Mouse (Mus musculus) urinary bladder, postnatal 25 days (tissue): ENCODE data around the gene Slc25a53.
"Not testable (repeated sequence)": the region's sequence is repeated elsewhere in the genome, so short reads cannot be mapped to it uniquely, and the experiment has no call there.

Source experiments
- DNase-seq: peaks from one replicate; pipeline ENCODE4 v3.0.0; 2022; ENCODE audit warnings: low spot score

Gene Slc25a53

DNA sequence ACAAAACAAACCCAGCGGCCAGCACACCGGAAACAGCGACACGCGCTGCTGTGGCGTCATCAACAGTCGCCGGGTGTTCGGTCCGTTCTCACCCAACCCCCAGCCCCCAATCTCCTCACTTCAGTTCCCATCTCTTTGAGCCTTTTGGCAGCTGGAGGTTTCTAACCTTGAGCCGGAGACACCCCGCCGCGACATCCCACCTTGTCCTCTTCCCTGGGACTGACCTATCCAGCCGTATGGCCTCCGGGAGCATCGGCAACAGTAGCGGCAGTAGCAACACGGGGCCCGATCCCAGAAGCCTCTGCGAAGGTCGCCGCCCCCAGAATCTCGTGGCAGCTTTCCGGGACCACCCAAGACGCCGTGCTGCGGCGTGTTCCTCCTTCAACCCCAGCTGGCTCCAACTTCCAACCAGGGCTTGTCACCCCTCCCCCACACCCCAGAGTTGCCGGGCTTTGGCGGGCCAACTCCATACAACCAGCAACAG is at the start of gene Slc25a53:
Slc25a53 (minus strand) TSS at position 303 of the 484 bp plus-strand sequence.
- DNase-seq, result peak; percentile 75

DNA sequence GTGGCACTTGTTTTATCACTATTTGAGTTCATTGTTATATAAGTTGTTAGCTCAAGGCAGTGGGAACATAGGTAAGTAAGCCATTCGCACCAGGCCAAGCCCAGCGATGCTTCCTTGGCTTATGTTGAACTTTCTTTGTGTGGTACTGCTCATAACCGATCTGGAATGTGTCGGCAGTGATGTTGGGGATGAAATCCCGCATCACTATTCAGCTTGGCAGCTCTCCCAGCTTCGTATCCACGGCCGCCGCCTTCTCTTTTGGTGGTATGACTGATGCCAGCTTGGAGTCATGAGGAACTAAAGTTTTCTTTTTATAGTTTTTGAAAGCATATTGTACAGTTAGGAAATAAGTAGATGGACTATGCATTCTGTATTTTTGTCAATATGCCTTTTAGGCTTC is 25.1 kb upstream of the Slc25a53 start:
- no peak for DNase-seq

DNA sequence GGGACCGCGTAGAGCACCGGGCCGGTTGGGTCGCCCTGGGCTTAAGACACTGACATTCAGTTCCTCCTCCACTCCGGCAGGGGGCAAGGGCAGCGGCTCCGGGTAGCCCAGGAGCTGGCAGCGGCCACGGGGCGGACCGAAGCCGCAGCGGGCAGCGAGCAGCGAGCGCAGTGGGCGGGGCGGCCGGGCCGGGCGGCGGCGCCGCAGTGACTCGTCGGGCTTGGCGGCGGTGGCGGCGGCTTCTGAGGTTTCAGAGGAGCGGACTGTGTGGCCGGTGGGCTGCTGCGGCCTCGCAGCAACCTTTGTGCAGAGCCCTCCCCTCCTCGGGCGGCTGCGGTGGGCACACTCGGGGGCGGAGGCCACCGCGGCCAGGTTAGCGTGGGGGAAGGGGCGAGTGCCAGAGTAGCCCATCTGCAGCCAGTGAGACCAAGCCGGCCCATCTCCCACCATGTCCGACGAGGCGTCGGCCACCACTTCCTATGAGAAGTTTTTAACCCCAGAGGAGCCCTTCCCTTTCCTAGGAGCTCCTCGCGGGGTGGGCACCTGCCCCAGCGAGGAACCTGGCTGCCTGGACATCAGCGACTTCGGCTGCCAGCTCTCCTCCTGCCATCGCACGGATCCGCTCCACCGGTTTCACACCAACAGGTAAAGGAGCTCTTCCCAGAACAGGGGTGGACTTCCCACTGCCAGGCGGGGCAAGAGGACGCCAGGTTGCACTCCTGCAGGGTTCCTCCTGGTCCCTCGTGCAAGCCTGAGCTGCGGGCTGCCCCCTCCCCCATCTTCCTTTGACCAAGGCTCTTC is 11.5 kb upstream of the Slc25a53 start, which contains the start of gene Fam199x:
Fam199x (plus strand) TSS at position 170 of the 801 bp plus-strand sequence.
- DNase-seq, result peak; percentile 65

DNA sequence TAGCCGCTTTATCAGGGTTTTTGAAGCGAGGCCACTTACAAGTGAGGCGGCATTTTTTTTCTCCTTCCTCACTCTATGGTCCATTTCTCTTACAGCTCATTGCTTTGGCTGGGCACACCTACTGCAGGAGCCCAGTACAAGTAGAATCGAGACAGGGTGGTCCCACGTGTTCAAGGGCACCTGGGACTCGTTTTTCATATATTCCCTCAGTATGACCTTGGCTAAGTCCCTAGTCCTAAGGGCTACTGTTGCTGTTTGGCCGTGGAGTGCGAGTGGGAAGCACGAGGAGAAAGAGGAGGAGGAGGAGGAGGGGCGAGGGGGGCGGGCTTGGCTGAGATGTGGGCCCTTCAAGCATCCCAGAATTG is 10.9 kb upstream of the Slc25a53 start:
- DNase-seq, result no peak

DNA sequence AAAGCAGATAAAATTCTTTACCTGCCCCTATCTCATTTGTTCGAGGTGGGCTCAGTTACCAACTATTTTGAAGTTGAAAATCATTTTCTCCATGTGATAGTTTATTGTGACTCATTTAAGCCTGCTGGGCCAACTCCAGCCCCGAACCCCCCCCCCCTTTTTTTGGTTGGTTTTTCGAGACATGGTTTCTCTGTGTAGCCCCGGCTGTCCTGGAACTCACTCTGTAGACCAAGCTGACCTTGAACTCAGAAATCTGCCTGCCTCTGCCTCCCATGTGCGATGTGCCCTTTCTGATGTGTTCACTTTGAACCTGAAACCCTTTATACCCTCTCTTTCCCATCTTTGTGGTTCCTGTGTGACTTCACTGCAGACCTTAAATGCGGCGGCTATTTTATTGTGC is 400 bp upstream of the Slc25a53 start:
- no peak for DNase-seq

DNA sequence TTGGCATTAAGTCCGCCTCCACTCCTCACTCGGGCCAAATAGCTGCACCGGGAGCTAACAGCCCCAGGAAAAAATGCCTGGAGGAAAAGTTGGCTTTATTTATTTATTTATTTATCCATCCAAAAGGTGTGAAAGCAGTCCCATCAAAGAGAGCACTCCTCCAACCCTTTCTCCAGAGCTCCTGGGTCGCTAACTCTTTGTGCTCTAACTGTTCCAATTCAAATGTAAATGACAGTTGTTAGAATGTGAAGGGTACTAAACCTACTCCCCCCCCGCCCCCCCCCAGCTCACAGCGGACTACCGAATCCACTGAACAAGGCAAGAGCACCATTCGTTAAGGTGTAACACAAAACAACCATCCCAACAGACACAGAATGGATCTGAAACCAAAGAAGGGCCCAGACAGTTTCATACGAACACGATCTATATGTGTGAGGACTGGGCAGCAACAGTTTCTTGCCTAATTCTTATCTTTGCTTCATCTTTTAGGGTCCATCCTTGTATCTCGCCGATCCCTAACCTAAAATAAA is 567 bp downstream of the Slc25a53 start:
- DNase-seq, result no peak

DNA sequence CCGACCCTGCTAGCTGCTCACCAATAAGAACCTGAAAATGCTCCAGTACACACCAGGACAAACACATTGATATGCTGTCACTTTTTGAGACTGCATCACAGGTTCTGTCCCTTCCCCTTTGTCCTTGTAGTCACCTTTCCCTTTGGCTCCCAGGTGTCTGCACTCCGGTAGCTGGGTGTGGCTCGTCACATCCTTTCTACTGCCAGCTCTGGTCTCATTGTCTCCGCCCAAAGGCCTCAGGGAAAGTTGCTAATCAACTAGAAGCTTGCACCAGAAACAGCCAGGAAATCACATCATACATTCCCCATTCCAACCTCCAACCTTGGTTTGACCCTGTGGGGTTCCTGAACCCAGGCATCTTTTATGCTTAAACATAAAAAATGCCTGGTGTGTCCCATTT is 3.8 kb downstream of the Slc25a53 start:
- DNase-seq, result no peak

DNA sequence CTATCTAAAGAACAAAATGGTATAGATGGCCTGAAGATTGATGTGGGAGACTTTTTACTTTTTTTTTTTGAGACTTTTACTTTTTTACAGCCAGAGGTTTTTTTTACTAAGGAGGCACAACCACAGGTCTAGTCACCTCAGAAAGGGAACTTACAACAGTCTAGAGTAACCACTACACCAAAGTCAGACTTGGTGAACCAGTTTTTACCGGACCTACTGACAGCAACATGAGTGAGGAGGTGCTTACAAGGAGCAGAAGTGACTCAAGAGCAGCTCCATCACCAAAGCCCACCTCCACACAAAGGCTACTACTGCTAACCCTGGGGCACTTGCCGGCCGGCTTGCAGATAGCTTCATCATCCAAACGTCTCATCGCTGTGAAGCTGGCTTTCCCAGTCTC is 6.4 kb downstream of the Slc25a53 start:
- DNase-seq, result no peak

DNA sequence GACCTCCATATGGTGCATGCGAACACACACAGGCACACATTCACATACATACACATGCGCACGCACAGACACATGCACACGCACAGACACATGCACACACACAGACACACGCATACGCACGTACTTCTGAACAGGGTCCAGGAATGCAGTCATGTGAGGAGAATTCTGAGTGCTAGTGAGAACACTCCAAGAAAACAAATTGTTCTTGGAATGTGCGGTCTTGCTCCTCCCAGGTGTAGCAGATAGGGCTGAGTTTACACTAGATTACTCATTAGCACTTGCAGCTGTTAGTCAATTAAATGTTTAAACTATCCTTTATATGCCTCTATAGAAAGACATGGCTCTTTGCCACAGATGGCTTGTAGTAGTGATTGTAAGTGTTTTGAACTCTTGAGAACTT is 7.2 kb downstream of the Slc25a53 start:
- no peak for DNase-seq

DNA sequence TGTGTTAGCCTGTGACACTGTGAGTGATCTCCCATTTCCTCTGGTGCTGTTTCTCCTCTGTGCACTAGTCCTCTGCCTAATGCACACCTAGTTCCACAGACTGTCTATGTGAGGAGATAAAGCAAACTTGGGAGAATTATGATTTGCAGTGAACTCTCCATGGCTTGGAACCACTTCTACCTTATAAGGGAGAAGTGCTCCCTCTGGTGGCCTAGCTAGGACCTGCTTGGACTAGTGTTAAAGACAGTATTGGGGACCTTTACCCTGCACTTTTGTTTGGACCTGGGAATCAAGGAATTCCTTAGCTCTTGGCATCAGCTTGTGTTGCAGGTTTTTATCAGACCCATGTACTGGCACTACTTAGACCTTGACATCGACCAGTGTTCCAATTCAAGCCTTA is 18.8 kb downstream of the Slc25a53 start:
- peak; percentile 41 for DNase-seq

DNA sequence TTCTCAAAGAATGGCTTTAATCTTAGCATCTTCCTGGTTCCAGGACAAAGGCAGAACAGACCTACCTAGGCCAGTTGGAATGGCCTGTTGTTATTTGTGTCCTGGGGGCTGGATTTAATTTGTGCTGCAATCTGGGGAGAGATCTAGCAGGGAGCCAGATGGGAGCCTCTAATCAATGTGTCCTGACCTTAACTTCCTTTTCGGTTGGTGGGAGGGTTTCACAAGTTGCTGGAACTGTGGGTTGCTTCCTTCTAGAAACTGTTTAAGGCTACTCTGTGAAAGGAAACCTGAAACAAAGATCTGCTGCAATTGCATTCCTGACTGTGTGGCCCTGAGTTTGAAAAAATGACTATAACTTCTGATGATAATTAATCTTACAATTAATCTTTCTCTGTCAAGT is 20.4 kb downstream of the Slc25a53 start:
- DNase-seq, result no peak

DNA sequence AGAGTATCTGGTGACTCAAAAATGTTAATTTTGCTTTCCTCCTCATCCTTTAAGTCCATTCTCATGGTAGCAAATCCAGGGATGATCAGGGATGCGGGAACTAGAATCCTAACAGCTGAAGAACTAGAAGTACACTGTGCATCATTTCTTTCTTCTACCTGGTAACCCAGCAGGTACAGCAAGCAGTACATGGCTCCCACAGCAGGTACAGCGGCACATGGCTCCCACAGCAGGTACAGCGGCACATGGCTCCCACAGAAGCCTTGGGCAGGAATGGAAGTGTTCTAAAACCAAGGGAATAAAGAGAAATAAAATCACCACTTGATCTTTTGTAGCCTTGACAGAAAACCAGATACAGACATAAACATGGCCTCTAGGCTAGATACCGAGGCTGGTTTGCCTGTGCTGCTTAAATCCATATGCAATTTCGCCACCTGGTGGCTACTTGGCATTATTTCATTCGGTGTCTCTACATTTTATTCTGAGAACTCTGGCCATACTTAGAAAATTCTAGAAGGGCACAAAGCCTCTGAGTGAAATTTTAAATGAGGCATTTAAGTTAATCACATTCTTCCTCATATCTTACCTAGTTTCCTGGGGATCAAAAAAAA is 22.9 kb downstream of the Slc25a53 start:
- no peak for DNase-seq

DNA sequence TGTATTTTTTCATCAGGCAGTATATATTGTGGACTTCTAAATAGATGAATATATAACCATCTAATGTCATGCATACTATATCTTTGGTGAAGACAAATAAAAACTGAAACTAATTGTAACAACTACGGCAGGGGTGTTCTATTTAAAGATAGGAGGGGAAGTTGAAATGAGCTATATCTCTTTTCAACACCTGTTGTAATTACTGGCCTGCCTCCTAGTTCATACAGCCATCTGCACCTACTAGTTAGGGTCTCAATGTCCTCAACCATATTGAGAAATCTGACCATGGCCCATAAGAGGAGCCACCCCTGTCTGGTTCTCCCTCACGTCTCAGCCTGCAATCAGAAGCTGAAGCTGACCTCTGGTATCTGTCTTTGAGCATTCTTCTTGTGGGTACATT is 41.8 kb downstream of the Slc25a53 start:
- no peak for DNase-seq

DNA sequence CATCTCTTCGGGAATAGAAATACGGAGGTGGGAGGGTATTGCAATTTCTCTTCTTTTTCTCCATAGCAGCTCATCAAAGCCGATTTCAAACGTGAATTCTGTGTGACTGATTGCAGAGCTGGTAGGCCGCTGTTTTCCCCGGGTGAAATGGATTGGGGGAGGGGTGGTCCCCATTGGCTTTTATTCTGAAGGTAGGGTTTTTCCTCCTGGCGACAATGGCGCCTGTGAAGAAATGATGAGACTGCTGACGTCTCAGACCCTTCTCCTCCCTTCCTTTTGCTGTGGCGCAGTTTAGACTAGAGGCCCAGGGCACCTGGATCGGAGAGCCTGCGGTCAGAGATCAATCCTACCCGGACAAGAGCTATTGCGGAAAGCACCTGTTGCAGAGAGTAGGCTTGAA is 44.5 kb downstream of the Slc25a53 start:
- DNase-seq, result no peak

DNA sequence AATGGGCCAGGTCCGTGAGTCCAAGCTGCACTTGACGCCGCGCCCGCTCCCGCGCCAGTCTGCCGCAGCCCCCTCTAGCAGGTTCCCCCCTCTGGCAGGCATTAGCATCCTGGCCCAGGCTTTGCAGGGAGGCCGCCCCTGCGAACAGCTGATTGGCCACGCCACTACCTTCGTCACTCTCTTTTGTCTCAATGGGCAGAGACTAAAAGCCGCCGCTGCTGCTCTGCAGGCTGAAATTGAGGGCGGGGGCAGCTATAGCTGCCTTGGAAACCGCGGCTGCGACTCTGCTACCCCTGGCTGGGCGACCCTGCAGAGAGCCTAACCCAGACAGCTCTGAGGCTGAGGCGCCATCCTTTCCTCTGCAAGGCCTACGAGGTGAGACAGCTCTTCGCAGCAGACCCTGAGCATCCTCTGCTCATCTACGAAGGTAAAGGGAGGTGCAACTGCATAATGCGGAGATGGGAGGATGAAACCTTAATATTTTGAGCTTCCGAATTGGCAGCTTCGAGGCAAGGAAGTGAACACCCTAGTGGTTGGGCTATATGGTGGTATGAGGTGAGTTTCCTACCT is 45.0 kb downstream of the Slc25a53 start, which contains the start of gene Zcchc18:
Zcchc18 (plus strand) TSS at position 178 of the 570 bp plus-strand sequence.
- no peak for DNase-seq

DNA sequence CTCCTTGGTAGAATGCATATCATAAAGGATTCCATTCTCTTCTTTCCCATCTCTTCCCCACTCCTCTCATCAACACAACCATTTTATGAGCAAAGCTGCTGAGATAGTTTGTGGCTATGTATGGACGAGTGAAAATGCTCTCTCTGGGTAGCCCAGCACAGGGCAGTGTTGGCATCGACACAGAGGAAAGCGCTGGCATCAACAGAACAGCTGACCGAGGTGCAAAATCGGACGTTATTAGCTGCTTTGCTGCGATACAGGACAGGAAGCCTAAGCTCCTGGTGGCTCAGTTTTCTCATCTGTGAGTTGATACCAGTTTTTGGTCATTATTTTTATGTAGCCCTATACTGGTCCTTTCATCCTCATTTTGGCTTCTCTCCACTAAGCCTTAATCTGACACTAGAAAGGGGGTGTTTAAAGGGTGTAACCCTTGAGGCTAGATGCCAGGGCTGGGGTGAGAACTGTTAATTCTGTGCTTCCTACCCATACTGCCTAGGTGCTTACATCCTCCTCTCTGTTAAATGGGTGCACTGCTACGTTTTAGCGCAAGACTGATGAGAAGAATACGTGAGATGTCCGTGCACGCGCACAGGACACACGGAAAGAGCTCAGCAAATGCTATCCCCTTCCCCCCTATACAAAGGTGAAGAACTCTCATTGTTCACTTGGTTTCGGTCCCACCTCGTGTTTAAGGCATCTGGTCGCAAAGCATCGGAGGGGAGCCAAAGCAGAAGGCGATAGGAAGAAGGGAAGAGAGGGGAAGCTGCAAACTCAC is 45.7 kb downstream of the Slc25a53 start:
- DNase-seq, result no peak

DNA sequence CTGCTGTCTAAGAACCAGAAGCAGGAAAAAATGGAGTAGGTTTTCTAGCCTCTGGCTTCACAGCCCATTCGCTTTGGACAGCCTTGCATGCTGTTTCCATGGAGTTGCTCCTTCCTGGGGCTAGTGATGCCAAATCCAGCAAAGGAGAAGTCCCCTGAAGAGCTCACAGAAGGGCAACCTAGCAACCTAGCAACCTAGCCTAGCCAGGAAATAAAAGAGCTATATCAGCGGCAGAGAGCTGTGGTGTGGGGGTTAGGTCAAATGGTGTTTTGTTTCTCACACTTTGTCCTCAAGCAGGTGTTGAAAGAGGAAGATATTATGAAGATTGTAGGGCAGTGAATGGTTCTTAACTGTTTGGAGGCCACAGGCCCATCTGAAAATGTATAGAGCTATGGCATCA is 46.8 kb downstream of the Slc25a53 start:
- DNase-seq, result no peak

DNA sequence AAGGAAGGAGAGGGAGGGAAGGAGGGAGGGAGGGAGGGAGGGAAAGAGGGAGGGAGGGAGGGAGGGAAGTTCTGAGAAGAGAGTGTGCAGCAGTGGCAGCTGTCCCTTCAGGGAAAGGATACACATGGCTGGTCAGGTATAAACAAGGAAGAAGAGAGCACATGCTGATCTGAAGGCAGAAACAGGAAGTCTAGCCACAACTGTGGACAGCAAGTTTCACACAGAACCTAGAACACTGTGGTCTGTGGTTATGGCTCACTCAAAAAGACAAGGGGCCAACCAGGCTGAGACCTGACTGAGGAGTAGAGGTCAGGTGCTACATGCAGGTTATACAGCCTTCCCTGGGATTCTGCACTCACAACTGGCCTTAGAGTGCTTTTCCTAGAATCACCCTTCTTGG is 52.1 kb downstream of the Slc25a53 start:
- DNase-seq, result no peak

DNA sequence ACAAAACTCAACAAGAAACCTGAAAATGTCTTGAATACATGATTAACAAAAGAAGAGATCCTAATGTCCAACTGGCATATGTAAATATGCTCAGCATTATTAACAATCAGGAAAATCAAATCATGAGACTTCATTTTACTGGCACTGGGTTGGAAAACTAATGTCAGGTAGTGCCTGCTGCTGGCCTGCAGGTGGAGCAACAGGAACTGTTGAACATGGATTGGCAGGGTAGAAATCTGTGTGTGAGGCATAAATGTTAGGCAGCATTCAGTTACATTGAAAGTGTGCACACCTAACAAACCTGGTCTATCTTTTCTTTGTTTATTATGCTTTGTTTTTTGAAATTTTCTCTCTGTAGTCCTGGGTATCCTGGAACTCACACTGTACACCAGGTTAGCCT is 59.5 kb downstream of the Slc25a53 start:
- no peak for DNase-seq

DNA sequence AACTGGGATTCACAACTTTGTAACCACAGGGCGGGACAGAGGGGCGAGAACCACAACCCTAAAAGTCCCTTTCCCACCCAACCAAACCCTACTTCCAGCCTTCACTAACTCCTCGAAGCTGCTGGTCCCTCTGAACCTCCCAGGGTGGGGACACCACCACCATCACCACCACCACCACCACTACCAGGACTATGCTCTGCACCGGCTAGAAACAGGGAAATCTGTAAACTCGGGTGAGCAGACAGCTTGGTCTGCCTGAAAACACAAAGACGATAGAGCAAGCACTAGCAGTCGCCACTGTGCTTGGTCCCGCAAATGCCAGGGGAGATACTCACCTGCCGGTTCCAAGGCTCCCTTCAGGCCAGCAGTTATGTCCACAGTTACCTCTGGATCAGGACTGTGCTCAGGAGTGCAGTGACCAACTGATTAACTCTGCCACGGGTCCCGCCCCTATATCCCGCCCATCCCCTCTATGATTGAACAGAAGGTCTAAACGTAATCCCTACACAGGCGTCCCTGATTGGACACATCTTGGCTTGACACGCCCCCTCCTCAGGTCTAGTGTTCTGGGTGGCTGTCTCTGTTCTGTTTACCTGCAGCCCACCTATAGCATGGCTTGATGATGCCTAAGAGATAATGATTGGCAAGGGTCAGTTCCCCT is 61.5 kb downstream of the Slc25a53 start, which contains the start of the genes Tmsb15l and Tmsb15b1:
Tmsb15l (minus strand) TSS at position 446 of the 661 bp plus-strand sequence.
Tmsb15b1 (minus strand) TSS at position 451 of the 661 bp plus-strand sequence.
- DNase-seq, result no peak

DNA sequence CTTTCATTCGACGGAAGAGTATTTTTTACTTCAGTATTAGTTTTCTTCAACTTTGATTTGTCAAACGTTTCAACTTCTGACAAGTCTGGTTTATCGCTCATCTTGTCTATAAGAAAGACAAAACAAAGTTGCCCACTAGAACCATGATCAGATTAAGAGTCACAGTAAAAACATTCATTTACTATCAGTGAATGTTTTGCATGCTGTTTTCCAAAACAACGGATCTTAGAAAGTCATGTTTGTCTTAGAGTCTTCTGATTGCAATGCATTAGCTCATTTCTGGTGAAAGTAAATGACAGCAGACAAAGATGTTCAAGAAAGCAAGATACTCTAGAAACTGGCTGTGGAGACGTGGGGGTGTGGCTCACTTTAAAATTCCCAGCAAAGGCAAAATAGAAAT is 62.7 kb downstream of the Slc25a53 start, which contains the start of gene Tmsb15b2:
Tmsb15b2 (minus strand) TSS at position 101 of the 400 bp plus-strand sequence.
- DNase-seq, result not testable (repeated sequence)
